Mouse (Mus musculus): ENCODE results near the gene Foxc2. TPM values are rescaled to one million over a fixed set of nuclear protein-coding genes. Genes with fewer than 3 reads are reported as not detected.

Gene Foxc2
- polyA plus RNA-seq, 1 experiment from 2014 or later: 40.8 TPM

Small RNAs within 50 kb of the gene (microRNA-seq; reads per million reads assigned to microRNA genes)
- gene Gm27530: not detected

Other genes starting within 250 kb of the Foxc2 start
- 1.6 and 5.2 TPM in 2 replicates for gene Foxf1, start 31.8 kb upstream of the Foxc2 start, polyA plus RNA-seq (2015; fragmentation: Nextera tagmentation; extraction: Ambion mirVana)
- 65.5 and 67.1 TPM in 2 replicates for gene Mthfsd, start 7.8 kb upstream of the Foxc2 start, polyA plus RNA-seq (2015; fragmentation: Nextera tagmentation; extraction: Ambion mirVana)
- 6.7 and 6.9 TPM in 2 replicates for gene Foxl1, start 11.8 kb downstream of the Foxc2 start, polyA plus RNA-seq (2015; fragmentation: Nextera tagmentation; extraction: Ambion mirVana)

Data from kidney, embryonic 15.5 days (tissue).